Mouse (Mus musculus) bone marrow macrophage, adult 2 months (primary cell): ENCODE measurements around the gene Dhh.

ENCODE experiments used
- CTCF ChIP-seq: IDR thresholded peaks from 2 replicates; pipeline ENCODE4 v1.5.1; 2012; ENCODE audit warnings: low read depth, mild to moderate bottlenecking, low read length, moderate library complexity
- POLR2A ChIP-seq: IDR thresholded peaks from 2 replicates; pipeline ENCODE4 v1.6.1; 2012; ENCODE audit warnings: mild to moderate bottlenecking, low read depth, low read length, borderline replicate concordance

DNA sequence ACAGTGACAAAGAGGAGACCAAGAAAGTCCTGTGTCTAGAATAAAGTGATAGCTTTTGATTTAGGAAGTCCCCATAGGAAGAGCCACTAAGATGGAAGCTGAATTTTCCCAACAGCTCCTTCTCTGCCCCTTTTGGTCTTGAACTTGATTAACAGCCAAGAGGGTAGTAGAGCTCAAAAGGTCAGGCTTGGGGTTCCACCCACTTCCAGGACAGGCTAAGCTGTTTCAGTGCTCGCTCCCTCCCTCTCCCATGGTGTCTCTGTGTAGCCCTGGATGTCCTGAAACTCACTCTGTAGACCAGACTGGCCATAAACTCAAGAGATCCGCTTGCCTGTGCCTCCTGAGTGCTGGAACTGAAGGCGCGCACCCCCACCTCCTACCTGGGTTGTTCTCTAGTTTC lies 17.7 kb upstream of the Dhh start:
- TF ChIP-seq CTCF (no peak), POLR2A (no peak)
